Mouse (Mus musculus): ENCODE data around the gene Actl7b. TPM values are rescaled to one million over a fixed set of nuclear protein-coding genes. Genes with fewer than 3 reads are reported as not detected.

Actl7b gene
- polyA plus RNA-seq, 1 experiment from 2014 or later: not detected

DNA sequence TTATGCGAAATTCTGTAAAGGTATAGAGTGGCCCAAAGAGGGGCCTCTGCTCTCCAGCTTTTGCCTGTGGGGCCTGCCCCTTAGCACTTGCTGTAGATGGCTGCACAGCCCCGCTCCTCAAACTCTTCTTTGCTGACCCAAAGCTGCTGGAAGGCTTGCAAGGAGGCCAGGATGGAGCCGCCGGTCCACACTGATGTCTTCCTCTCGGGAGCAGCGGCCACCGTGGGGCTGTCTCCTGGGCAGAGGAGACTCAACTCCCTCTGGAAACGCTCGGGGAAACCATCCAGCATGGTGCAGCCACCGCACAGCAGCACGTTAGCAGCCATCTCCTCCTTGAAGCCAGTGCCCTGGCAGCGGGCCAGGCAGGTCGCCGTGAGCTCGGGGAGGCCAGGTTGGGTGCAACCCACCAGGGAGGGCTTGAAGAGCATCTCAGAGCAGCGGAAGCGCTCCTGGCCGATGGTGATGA, 1.2 kb downstream of the Actl7b start, which contains the start of gene Gm26657:
Gm26657 (plus strand) TSS at position 51 of the 466 bp plus-strand sequence.
- Histone ChIP-seq H3K4me1 (replicated peaks; ENCODE audit: control insufficient read depth, insufficient read depth, low read length) (no peaks in the 10 kb centered on the region), H3K27me3 (replicated peaks; ENCODE audit: control insufficient read depth, insufficient read depth, low read length) (no peaks in the 10 kb centered on the region), H3K9me3 (ENCODE audit: control insufficient read depth) (no peaks in the 10 kb centered on the region), H3K4me2 (replicated peaks; ENCODE audit: low read depth) (no peak within 1 kb of the TSS), H3K36me3 (ENCODE audit: control insufficient read depth, insufficient read depth) (no peaks in the 10 kb centered on the region), H3K9ac (ENCODE audit: low read depth, low read length) (no peak within 1 kb of the TSS), H3K27ac (ENCODE audit: low read depth, low read length) (no peak within 1 kb of the TSS), H3K4me3 (ENCODE audit: low read depth, low read length) (no peak within 1 kb of the TSS)
- TF ChIP-seq CTCF (IDR thresholded peaks at IDR 0.05; ENCODE audit: low read depth): no peak
- WGBS: 86% methylated on average over 18 of the region's 18 CpGs
- no peak for ATAC-seq

DNA sequence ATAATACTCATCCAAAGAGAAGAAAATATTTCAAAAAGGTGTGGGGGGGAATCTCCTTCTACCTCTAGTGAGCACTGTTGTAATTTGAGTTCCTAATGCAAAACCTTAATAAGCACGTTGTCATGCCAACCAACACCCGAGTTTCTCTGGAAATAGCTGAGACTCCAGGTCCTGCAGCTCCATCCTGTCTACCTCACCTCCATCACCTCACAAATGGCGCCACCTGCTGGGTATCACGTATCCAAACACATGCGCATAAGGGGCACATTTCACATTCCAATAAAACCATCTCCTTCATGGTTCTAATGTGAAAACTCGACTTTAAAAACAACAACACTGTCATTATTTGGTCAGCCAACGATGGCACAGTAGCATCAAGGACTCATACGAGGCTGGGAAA, 15.4 kb downstream of the Actl7b start:
- Histone ChIP-seq H3K9ac (ENCODE audit: low read depth, low read length) (no peak overlapping the region), H3K4me2 (replicated peaks; ENCODE audit: low read depth) (no peak overlapping the region), H3K36me3 (ENCODE audit: control insufficient read depth, insufficient read depth) (no peaks in the 10 kb centered on the region), H3K9me3 (ENCODE audit: control insufficient read depth) (no peaks in the 10 kb centered on the region), H3K27ac (ENCODE audit: low read depth, low read length) (no peak overlapping the region), H3K4me3 (ENCODE audit: low read depth, low read length) (no peak overlapping the region), H3K4me1 (replicated peaks; ENCODE audit: control insufficient read depth, insufficient read depth, low read length) (no peaks in the 10 kb centered on the region), H3K27me3 (replicated peaks; ENCODE audit: control insufficient read depth, insufficient read depth, low read length) (no peaks in the 10 kb centered on the region)
- WGBS: 59% methylated on average over 8 of the region's 8 CpGs
- no peak for ATAC-seq
- TF ChIP-seq CTCF (IDR thresholded peaks at IDR 0.05; ENCODE audit: low read depth): peak; percentile 55

DNA sequence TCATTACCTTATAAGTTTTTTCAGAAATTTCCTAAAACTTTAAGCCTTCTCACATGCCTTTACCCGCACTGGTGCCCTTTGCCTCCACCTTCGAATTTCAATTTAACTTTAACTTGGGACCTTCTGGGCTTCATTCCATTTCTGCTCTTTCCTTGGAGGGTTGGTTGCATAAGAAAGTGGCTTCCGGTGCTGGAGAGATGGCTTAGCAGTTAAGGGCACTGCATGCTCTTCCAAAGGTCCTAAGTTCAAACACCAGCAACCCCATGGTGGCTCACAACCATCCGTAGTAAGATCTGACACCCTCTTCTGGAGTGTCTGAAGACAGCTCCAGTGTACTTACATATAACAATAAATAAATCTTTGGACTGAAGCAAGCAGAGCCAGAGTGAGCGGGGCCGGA, 18.0 kb downstream of the Actl7b start:
- H3K4me1 ChIP-seq (replicated peaks; ENCODE audit: control insufficient read depth, insufficient read depth, low read length): no peaks in the 10 kb centered on the region
- H3K27ac ChIP-seq (ENCODE audit: low read depth, low read length): no peak overlapping the region
- H3K36me3 ChIP-seq (ENCODE audit: control insufficient read depth, insufficient read depth): no peaks in the 10 kb centered on the region
- H3K27me3 ChIP-seq (replicated peaks; ENCODE audit: control insufficient read depth, insufficient read depth, low read length): no peaks in the 10 kb centered on the region
- WGBS: 89% methylated on average over 6 of the region's 6 CpGs
- no peak overlapping the region for H3K4me2 ChIP-seq (replicated peaks; ENCODE audit: low read depth)
- H3K4me3 ChIP-seq (ENCODE audit: low read depth, low read length): no peak overlapping the region
- no peak overlapping the region for H3K9ac ChIP-seq (ENCODE audit: low read depth, low read length)
- no peak for ATAC-seq
- no peaks in the 10 kb centered on the region for H3K9me3 ChIP-seq (ENCODE audit: control insufficient read depth)
- TF ChIP-seq CTCF (IDR thresholded peaks at IDR 0.05; ENCODE audit: low read depth): no peak

DNA sequence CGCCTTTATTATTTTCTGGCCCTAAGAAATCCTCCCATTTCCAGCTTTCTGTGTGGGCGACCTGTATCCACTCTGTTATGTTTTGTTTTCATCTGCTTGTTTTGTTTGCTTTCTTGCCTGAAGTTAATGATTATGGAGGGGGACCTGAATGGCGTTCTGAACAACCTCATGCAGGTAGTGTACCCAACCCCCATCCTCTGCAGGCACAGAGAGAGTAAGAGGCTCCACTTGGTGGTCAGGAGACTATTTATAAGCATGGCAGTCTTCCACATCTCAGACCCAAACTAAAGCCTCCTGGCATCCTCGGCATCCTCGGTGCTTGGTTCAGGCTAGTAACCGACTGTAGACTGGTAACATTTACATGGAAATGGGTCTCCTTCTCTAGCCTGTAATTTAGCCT, 18.9 kb downstream of the Actl7b start:
- no peak for ATAC-seq
- Histone ChIP-seq H3K27ac (ENCODE audit: low read depth, low read length) (no peak overlapping the region), H3K27me3 (replicated peaks; ENCODE audit: control insufficient read depth, insufficient read depth, low read length) (no peaks in the 10 kb centered on the region), H3K4me1 (replicated peaks; ENCODE audit: control insufficient read depth, insufficient read depth, low read length) (no peaks in the 10 kb centered on the region), H3K9me3 (ENCODE audit: control insufficient read depth) (no peaks in the 10 kb centered on the region), H3K9ac (ENCODE audit: low read depth, low read length) (no peak overlapping the region), H3K4me2 (replicated peaks; ENCODE audit: low read depth) (no peak overlapping the region), H3K36me3 (ENCODE audit: control insufficient read depth, insufficient read depth) (no peaks in the 10 kb centered on the region), H3K4me3 (ENCODE audit: low read depth, low read length) (no peak overlapping the region)
- no peak for TF ChIP-seq CTCF (IDR thresholded peaks at IDR 0.05; ENCODE audit: low read depth)
- WGBS: 51% methylated on average over 6 of the region's 6 CpGs

DNA sequence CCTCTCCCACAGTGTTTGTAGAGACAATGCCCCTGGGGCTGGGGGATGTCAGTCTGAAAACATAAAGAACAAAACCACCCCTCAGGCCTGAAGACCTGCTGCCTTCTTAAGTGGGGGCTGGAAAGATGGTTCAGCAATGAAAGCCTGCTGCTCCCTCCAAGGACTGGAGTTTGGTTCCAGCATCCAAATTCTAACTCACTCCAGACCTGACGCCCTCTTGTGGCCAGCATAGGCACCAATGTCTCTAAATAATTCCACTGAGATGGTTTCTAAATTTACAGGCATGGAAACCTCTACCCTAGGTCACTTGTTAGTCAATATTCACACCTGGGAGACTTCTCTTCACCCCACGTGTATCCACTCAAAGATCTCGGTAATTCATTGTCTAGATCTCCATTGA, 19.8 kb downstream of the Actl7b start:
- TF ChIP-seq CTCF (IDR thresholded peaks at IDR 0.05; ENCODE audit: low read depth): peak; percentile 73
- H3K9me3 ChIP-seq (ENCODE audit: control insufficient read depth): no peaks in the 10 kb centered on the region
- no peak overlapping the region for H3K4me3 ChIP-seq (ENCODE audit: low read depth, low read length)
- H3K27me3 ChIP-seq (replicated peaks; ENCODE audit: control insufficient read depth, insufficient read depth, low read length): no peaks in the 10 kb centered on the region
- no peak overlapping the region for H3K27ac ChIP-seq (ENCODE audit: low read depth, low read length)
- H3K36me3 ChIP-seq (ENCODE audit: control insufficient read depth, insufficient read depth): no peaks in the 10 kb centered on the region
- no peak overlapping the region for H3K4me2 ChIP-seq (replicated peaks; ENCODE audit: low read depth)
- no peak for ATAC-seq
- WGBS: 36% methylated on average over 3 of the region's 3 CpGs
- no peaks in the 10 kb centered on the region for H3K4me1 ChIP-seq (replicated peaks; ENCODE audit: control insufficient read depth, insufficient read depth, low read length)
- H3K9ac ChIP-seq (ENCODE audit: low read depth, low read length): no peak overlapping the region

DNA sequence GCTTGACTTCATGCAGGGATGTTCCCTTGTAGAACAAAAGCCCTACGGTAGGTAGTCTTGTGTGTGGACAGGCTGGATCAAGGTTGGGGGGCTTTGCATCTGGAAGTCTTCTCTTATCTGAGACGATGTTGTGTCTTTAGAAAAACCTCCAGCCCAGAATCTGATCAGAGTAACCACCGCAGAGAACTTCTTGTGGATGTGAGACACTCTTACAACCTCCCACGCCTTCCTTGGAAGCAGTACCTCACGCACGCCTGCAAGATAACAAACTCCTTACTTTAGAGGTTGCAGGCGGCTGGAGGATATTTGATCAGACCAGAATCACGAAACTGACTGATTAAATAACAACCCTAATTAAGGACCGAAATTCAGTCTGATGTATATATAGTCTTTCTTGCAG, 20.8 kb downstream of the Actl7b start:
- no peak overlapping the region for H3K4me3 ChIP-seq (ENCODE audit: low read depth, low read length)
- no peak overlapping the region for H3K27ac ChIP-seq (ENCODE audit: low read depth, low read length)
- 66% methylated on average over 9 of the region's 9 CpGs for WGBS

GRCm38 (mm10) chr4:56719456-56719855, 21.8 kb downstream of the Actl7b start:
- no peak for TF ChIP-seq CTCF (IDR thresholded peaks at IDR 0.05; ENCODE audit: low read depth)
- Histone ChIP-seq H3K27ac (ENCODE audit: low read depth, low read length) (no peak overlapping the region), H3K4me1 (replicated peaks; ENCODE audit: control insufficient read depth, insufficient read depth, low read length) (no peaks in the 10 kb centered on the region), H3K36me3 (ENCODE audit: control insufficient read depth, insufficient read depth) (no peaks in the 10 kb centered on the region), H3K27me3 (replicated peaks; ENCODE audit: control insufficient read depth, insufficient read depth, low read length) (no peaks in the 10 kb centered on the region), H3K4me3 (ENCODE audit: low read depth, low read length) (no peak overlapping the region), H3K4me2 (replicated peaks; ENCODE audit: low read depth) (no peak overlapping the region), H3K9ac (ENCODE audit: low read depth, low read length) (no peak overlapping the region), H3K9me3 (ENCODE audit: control insufficient read depth) (no peaks in the 10 kb centered on the region)
- WGBS: 71% methylated on average over 9 of the region's 9 CpGs
- ATAC-seq: no peak

More for the DNA sequence above, 20.8 kb downstream of the Actl7b start:
- no peaks in the 10 kb centered on the region for H3K36me3 ChIP-seq (ENCODE audit: control insufficient read depth, insufficient read depth)
- no peaks in the 10 kb centered on the region for H3K9me3 ChIP-seq (ENCODE audit: control insufficient read depth)
- no peak for TF ChIP-seq CTCF (IDR thresholded peaks at IDR 0.05; ENCODE audit: low read depth)
- ATAC-seq: no peak
- H3K27me3 ChIP-seq (replicated peaks; ENCODE audit: control insufficient read depth, insufficient read depth, low read length): no peaks in the 10 kb centered on the region
- no peaks in the 10 kb centered on the region for H3K4me1 ChIP-seq (replicated peaks; ENCODE audit: control insufficient read depth, insufficient read depth, low read length)
- no peak overlapping the region for H3K9ac ChIP-seq (ENCODE audit: low read depth, low read length)
- H3K4me2 ChIP-seq (replicated peaks; ENCODE audit: low read depth): no peak overlapping the region

All from intestine, postnatal 0 days (tissue).